Mouse (Mus musculus) macrophage (primary cell): Measurements from ENCODE around the gene E2f1. TPM values are rescaled to one million over a fixed set of nuclear protein-coding genes. Genes with fewer than 3 reads are reported as not detected.

Experiments
- H3K27ac ChIP-seq: fragments of 350-480 bp; formaldehyde crosslinking; 2 replicates; pipeline ENCODE4 v1.9.0; 2021
- H3K36me3 ChIP-seq: fragments of 350-480 bp; formaldehyde crosslinking; 2 replicates; pipeline ENCODE4 v1.9.0; 2021; ENCODE audit errors: inconsistent target
- H3K4me3 ChIP-seq: fragments of 350-480 bp; formaldehyde crosslinking; 2 replicates; pipeline ENCODE4 v1.9.0; 2021; ENCODE audit errors: inconsistent target
- H3K79me2 ChIP-seq: fragments of 350-480 bp; formaldehyde crosslinking; 2 replicates; pipeline ENCODE4 v1.9.0; 2021; ENCODE audit errors: inconsistent target
- WGBS: methylation state at CpG from one replicate; pipeline ENCODE4 v1.1.7; 2026; ENCODE audit warnings: inconsistent platforms; ENCODE audit not compliant: missing documents; 5-methylcytosine and 5-hydroxymethylcytosine counted together
- polyA plus RNA-seq: library from polyadenylated mRNA; stranded (reverse); fragments of 250-400 nt; gene quantifications from 3 replicates; pipeline ENCODE4 v1.2.4, GENCODE M21; 2018; ENCODE audit warnings: inconsistent platforms

E2f1 gene
- polyA plus RNA-seq, 1 experiment from 2014 or later = 21.6 TPM

DNA sequence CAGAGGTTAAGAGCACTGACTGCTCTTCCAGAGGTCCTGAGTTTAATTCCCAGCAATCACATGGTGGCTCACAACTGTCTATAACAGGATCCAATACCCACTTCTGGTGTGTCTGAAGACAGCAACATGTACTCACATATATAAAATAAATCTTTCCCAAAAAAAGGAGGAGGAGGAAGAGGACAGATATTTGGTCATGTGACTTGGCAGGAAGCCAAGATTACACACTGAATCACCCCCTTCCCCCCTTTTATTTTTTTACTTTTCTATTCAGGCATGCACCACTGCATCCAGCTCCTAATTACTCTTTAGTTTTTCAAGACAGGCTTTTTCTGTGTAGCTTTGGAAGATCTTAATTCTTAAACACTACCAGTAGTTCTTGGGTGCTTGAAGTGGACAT is 48.2 kb downstream of the E2f1 start:
- Histone ChIP-seq H3K79me2 (no peaks in the 10 kb centered on the region), H3K4me3 (no peak overlapping the region), H3K27ac (no peak overlapping the region), H3K36me3 (peaks cover 29% of the 10 kb centered on the region)

DNA sequence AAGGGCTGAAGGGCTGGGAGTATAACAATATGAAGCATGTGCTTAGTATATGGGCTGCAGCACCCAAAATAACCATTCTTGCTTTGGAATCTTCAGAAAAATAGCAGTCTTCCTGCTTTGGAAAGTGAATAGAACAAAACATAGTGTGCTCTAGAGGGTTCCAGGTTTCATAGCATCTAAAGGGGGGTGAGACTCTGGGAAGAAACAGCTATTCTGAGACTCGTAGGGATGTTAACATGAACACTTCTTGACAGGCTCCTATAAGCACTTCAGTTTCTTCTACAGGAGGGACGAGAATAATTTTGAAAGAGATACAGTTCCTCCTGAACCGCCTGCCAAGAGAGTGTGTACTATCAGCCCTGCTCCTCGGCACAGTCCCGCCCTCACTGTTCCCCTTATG is 52.3 kb downstream of the E2f1 start:
- Histone ChIP-seq H3K79me2 (no peaks in the 10 kb centered on the region), H3K36me3 (0 out of 2 replicates have a peak, but pooled peaks cover 9% of the 10 kb centered on the region), H3K4me3 (no peak overlapping the region), H3K27ac (no peak overlapping the region)
- WGBS = 93% methylated on average over 5 of the region's 5 CpGs

DNA sequence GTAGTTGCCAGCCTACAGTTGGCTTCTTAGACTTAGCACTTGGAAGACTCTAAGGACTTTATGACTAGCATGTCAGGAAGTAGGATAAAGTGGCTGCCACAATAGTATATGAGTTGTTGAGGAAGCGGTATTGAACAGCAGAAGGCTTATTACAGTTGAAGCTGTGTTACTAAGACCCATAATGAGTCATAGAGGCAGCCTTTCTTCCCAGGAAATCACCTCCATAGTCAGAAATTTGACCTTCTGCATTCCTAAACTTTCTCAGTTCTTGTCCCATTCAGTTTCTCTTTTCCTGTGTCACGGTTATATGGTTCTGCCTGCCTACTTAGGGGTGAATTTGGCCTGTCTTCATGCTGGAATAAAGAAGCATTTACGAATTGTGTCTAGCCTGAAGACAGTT is 52.7 kb downstream of the E2f1 start:
- Histone ChIP-seq H3K27ac (no peak overlapping the region), H3K79me2 (no peaks in the 10 kb centered on the region), H3K4me3 (no peak overlapping the region), H3K36me3 (0 out of 2 replicates have a peak, but pooled peaks cover 9% of the 10 kb centered on the region)
- WGBS = 83% methylated on average over 2 of the region's 3 CpGs

DNA sequence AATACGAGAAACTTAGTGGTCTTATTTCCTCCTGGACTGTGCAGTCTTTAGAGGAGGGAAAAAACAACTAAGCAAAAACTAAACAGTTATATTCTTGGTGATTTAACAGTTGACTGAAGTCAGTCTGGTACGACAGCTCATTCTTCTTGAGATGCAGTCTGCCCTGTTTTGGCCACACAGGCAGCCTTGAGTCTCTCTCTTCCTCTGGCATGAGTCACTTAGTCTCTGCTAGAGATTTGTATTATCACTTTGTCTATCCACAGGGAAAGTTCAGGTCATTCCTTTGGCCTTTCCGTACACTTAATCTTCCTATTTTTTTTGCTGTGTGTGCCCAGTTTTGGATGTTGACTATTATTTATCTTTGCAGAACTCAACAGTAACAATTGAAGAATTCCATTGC is 59.6 kb downstream of the E2f1 start:
- Histone ChIP-seq H3K79me2 (no peaks in the 10 kb centered on the region), H3K27ac (no peak overlapping the region), H3K36me3 (peaks cover 25% of the 10 kb centered on the region; the same call in 1 of the 2 replicates), H3K4me3 (no peak overlapping the region)
- WGBS = 90% methylated on average over 3 of the region's 3 CpGs

Other genes starting within 250 kb of the E2f1 start
- gene Cdk5rap1, start 196.9 kb downstream of the E2f1 start, polyA plus RNA-seq = 4.0 to 6.2 TPM (median 5.3 TPM) in 3 replicates
- gene Snta1, start 161.8 kb downstream of the E2f1 start, polyA plus RNA-seq = 2.9 to 11.4 TPM (median 6.1 TPM) in 3 replicates
- 8.0 to 9.7 TPM (median 9.0 TPM) in 3 replicates for gene Cbfa2t2, start 133.4 kb downstream of the E2f1 start, polyA plus RNA-seq
- gene 1700003F12Rik, start 22.8 kb downstream of the E2f1 start, polyA plus RNA-seq = 1.3 to 7.5 TPM (median 3.9 TPM) in 3 replicates
- gene Actl10, start 18.1 kb downstream of the E2f1 start, polyA plus RNA-seq = not detected in 3 replicates
- gene Necab3, start 11.0 kb downstream of the E2f1 start, polyA plus RNA-seq = 0.10 to 0.91 TPM in 2 of 3 replicates, not detected in the other
- gene Pxmp4, start 33.8 kb upstream of the E2f1 start, polyA plus RNA-seq = 9.5 to 12.3 TPM (median 11.9 TPM) in 3 replicates
- 1.6 to 1.9 TPM (median 1.8 TPM) in 3 replicates for gene Zfp341, start 43.4 kb upstream of the E2f1 start, polyA plus RNA-seq
- not detected in 3 replicates for gene 4930519P11Rik, start 43.5 kb upstream of the E2f1 start, polyA plus RNA-seq
- gene Chmp4b, start 81.8 kb upstream of the E2f1 start, polyA plus RNA-seq = 337 to 461 TPM (median 343 TPM) in 3 replicates
- gene Gm14214, start 200.1 kb upstream of the E2f1 start, polyA plus RNA-seq = not detected in 3 replicates
- gene Raly, start 221.2 kb upstream of the E2f1 start, polyA plus RNA-seq = 115 to 167 TPM (median 115 TPM) in 3 replicates
- not detected in 3 replicates for gene a, start 221.5 kb upstream of the E2f1 start, polyA plus RNA-seq